Mouse (Mus musculus): ENCODE measurements around the gene Vsig1. TPM values are rescaled to one million over a fixed set of nuclear protein-coding genes. Genes with fewer than 3 reads are reported as not detected.

Gene Vsig1
- polyA plus RNA-seq (2014; fragmentation: Nextera tagmentation; extraction: Ambion mirVana) = 0.11 TPM in 1 of 2 replicates, not detected in the other

GRCm38 (mm10) chrX:140907360-140907759 lies at the start of gene Vsig1:
Gene Vsig1, plus strand, starts transcription at chrX:140907608.
- Histone ChIP-seq H3K27ac (ENCODE audit: low read depth, low read length) (no peak within 1 kb of the TSS), H3K9me3 (ENCODE audit: control insufficient read depth, low read length) (no peaks in the 10 kb centered on the region), H3K36me3 (ENCODE audit: control insufficient read depth, insufficient read depth, low read length) (no peaks in the 10 kb centered on the region), H3K4me2 (ENCODE audit: low read depth) (no peak within 1 kb of the TSS), H3K4me3 (ENCODE audit: low read depth, low read length) (no peak within 1 kb of the TSS), H3K9ac (ENCODE audit: low read length) (no peak within 1 kb of the TSS), H3K4me1 (ENCODE audit: control insufficient read depth, insufficient read depth, low read length) (no peaks in the 10 kb centered on the region), H3K27me3 (ENCODE audit: control insufficient read depth, insufficient read depth, low read length) (0 out of 2 replicates have a peak, but pooled peaks cover 3% of the 10 kb centered on the region)
- DNase-seq (ENCODE audit: low spot score) (no peak), ATAC-seq (ENCODE audit: insufficient read depth, low FRiP score, low TSS enrichment) (no peak)
- WGBS = 75% methylated on average over 7 of the region's 7 CpGs

GRCm38 (mm10) chrX:140862760-140863159 lies 44.6 kb upstream of the Vsig1 start:
- Histone ChIP-seq H3K9me3 (ENCODE audit: control insufficient read depth, low read length) (no peaks in the 10 kb centered on the region), H3K4me1 (ENCODE audit: control insufficient read depth, insufficient read depth, low read length) (no peaks in the 10 kb centered on the region), H3K4me2 (ENCODE audit: low read depth) (no peak overlapping the region), H3K27ac (ENCODE audit: low read depth, low read length) (no peak overlapping the region), H3K36me3 (ENCODE audit: control insufficient read depth, insufficient read depth, low read length) (no peaks in the 10 kb centered on the region), H3K9ac (ENCODE audit: low read length) (no peak overlapping the region), H3K4me3 (ENCODE audit: low read depth, low read length) (no peak overlapping the region), H3K27me3 (ENCODE audit: control insufficient read depth, insufficient read depth, low read length) (0 out of 2 replicates have a peak, but pooled peaks cover 2% of the 10 kb centered on the region)
- ATAC-seq (ENCODE audit: insufficient read depth, low FRiP score, low TSS enrichment) (no peak), DNase-seq (ENCODE audit: low spot score) (no peak)
- 91% methylated on average over 6 of the region's 6 CpGs for WGBS

GRCm38 (mm10) chrX:140863431-140863830 lies 44.0 kb upstream of the Vsig1 start:
- Histone ChIP-seq H3K9me3 (ENCODE audit: control insufficient read depth, low read length) (no peaks in the 10 kb centered on the region), H3K9ac (ENCODE audit: low read length) (no peak overlapping the region), H3K27ac (ENCODE audit: low read depth, low read length) (no peak overlapping the region), H3K4me2 (ENCODE audit: low read depth) (no peak overlapping the region), H3K4me3 (ENCODE audit: low read depth, low read length) (no peak overlapping the region), H3K4me1 (ENCODE audit: control insufficient read depth, insufficient read depth, low read length) (no peaks in the 10 kb centered on the region), H3K27me3 (ENCODE audit: control insufficient read depth, insufficient read depth, low read length) (0 out of 2 replicates have a peak, but pooled peaks cover 2% of the 10 kb centered on the region), H3K36me3 (ENCODE audit: control insufficient read depth, insufficient read depth, low read length) (no peaks in the 10 kb centered on the region)
- WGBS = 92% methylated on average over 4 of the region's 4 CpGs
- no peak for DNase-seq (ENCODE audit: low spot score)
- ATAC-seq (ENCODE audit: insufficient read depth, low FRiP score, low TSS enrichment) = no peak

- no peak overlapping the region for H3K4me2 ChIP-seq (ENCODE audit: low read depth)
- H3K27ac ChIP-seq (ENCODE audit: low read depth, low read length) = no peak overlapping the region
- H3K4me3 ChIP-seq (ENCODE audit: low read depth, low read length) = no peak overlapping the region
- no peak overlapping the region for H3K9ac ChIP-seq (ENCODE audit: low read length)
- no peaks in the 10 kb centered on the region for H3K4me1 ChIP-seq (ENCODE audit: control insufficient read depth, insufficient read depth, low read length)
- 82% methylated on average over 2 of the region's 2 CpGs for WGBS
- H3K27me3 ChIP-seq (ENCODE audit: control insufficient read depth, insufficient read depth, low read length) = 0 out of 2 replicates have a peak, but pooled peaks cover 2% of the 10 kb centered on the region
- H3K36me3 ChIP-seq (ENCODE audit: control insufficient read depth, insufficient read depth, low read length) = no peaks in the 10 kb centered on the region
- no peak for DNase-seq (ENCODE audit: low spot score)
- H3K9me3 ChIP-seq (ENCODE audit: control insufficient read depth, low read length) = no peaks in the 10 kb centered on the region
- ATAC-seq (ENCODE audit: insufficient read depth, low FRiP score, low TSS enrichment) = no peak
Measured at GRCm38 (mm10) chrX:140887193-140887592, 20.2 kb upstream of the Vsig1 start.

DNA sequence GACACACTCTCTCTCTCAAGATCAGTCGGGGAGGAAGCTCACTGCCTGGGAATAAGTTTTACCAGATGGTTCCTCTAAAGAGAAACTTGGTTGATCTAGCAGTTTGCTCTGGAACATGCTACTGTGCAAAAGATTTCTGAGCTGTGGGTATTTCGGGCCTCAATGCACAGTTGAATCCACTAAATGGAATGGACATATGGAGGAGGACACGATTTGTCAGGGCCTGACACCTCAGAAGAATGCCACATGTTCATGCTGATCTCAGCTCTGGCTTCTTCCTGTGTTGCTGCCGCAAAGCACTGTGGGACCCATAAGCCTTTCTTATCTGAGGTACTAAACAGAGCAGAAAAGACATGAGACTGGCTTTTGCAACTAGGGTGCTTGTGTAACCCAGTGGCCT lies 15.6 kb upstream of the Vsig1 start:
- H3K9me3 ChIP-seq (ENCODE audit: control insufficient read depth, low read length) = no peaks in the 10 kb centered on the region
- H3K4me2 ChIP-seq (ENCODE audit: low read depth) = no peak overlapping the region
- 0 out of 2 replicates have a peak, but pooled peaks cover 2% of the 10 kb centered on the region for H3K27me3 ChIP-seq (ENCODE audit: control insufficient read depth, insufficient read depth, low read length)
- no peak overlapping the region for H3K27ac ChIP-seq (ENCODE audit: low read depth, low read length)
- DNase-seq (ENCODE audit: low spot score) (no peak), ATAC-seq (ENCODE audit: insufficient read depth, low FRiP score, low TSS enrichment) (no peak)
- 67% methylated on average over 4 of the region's 4 CpGs for WGBS
- no peak overlapping the region for H3K9ac ChIP-seq (ENCODE audit: low read length)
- H3K4me1 ChIP-seq (ENCODE audit: control insufficient read depth, insufficient read depth, low read length) = no peaks in the 10 kb centered on the region
- H3K4me3 ChIP-seq (ENCODE audit: low read depth, low read length) = no peak overlapping the region
- H3K36me3 ChIP-seq (ENCODE audit: control insufficient read depth, insufficient read depth, low read length) = no peaks in the 10 kb centered on the region

GRCm38 (mm10) chrX:140903487-140903886 lies 3.9 kb upstream of the Vsig1 start:
- no peaks in the 10 kb centered on the region for H3K36me3 ChIP-seq (ENCODE audit: control insufficient read depth, insufficient read depth, low read length)
- no peaks in the 10 kb centered on the region for H3K9me3 ChIP-seq (ENCODE audit: control insufficient read depth, low read length)
- no peak for DNase-seq (ENCODE audit: low spot score)
- 82% methylated on average over 3 of the region's 3 CpGs for WGBS
- H3K4me3 ChIP-seq (ENCODE audit: low read depth, low read length) = no peak overlapping the region
- no peak overlapping the region for H3K4me2 ChIP-seq (ENCODE audit: low read depth)
- no peak overlapping the region for H3K9ac ChIP-seq (ENCODE audit: low read length)
- H3K4me1 ChIP-seq (ENCODE audit: control insufficient read depth, insufficient read depth, low read length) = no peaks in the 10 kb centered on the region
- H3K27me3 ChIP-seq (ENCODE audit: control insufficient read depth, insufficient read depth, low read length) = 0 out of 2 replicates have a peak, but pooled peaks cover 3% of the 10 kb centered on the region
- H3K27ac ChIP-seq (ENCODE audit: low read depth, low read length) = no peak overlapping the region
- no peak for ATAC-seq (ENCODE audit: insufficient read depth, low FRiP score, low TSS enrichment)

DNA sequence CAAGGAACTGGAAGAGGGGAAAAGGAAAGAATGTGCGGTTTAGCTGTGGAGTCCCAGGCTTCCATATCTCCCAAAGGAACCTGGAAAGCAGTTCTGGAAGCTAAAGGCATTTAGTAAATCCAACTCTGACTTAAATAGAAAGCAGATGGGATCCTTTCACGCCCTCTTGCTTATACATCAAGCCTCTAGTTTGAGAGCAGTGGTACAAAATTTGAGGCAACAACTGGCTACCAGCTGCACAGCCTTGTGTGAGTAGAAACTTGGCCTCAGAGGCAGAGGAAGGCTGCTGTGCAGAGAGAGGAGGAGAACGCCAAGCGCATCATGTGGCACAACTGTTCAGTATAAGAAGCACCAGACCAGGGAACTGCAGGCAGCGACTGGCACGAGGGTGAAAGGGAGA lies 13.9 kb downstream of the Vsig1 start:
- Histone ChIP-seq H3K4me3 (ENCODE audit: low read depth, low read length) (no peak overlapping the region), H3K9ac (ENCODE audit: low read length) (no peak overlapping the region), H3K4me2 (ENCODE audit: low read depth) (no peak overlapping the region), H3K4me1 (ENCODE audit: control insufficient read depth, insufficient read depth, low read length) (no peaks in the 10 kb centered on the region), H3K9me3 (ENCODE audit: control insufficient read depth, low read length) (no peaks in the 10 kb centered on the region), H3K27ac (ENCODE audit: low read depth, low read length) (no peak overlapping the region), H3K36me3 (ENCODE audit: control insufficient read depth, insufficient read depth, low read length) (no peaks in the 10 kb centered on the region), H3K27me3 (ENCODE audit: control insufficient read depth, insufficient read depth, low read length) (peaks cover 15% of the 10 kb centered on the region; the same call in 1 of the 2 replicates)
- DNase-seq (ENCODE audit: low spot score) = no peak
- no peak for ATAC-seq (ENCODE audit: insufficient read depth, low FRiP score, low TSS enrichment)
- WGBS = 75% methylated on average over 6 of the region's 6 CpGs

DNA sequence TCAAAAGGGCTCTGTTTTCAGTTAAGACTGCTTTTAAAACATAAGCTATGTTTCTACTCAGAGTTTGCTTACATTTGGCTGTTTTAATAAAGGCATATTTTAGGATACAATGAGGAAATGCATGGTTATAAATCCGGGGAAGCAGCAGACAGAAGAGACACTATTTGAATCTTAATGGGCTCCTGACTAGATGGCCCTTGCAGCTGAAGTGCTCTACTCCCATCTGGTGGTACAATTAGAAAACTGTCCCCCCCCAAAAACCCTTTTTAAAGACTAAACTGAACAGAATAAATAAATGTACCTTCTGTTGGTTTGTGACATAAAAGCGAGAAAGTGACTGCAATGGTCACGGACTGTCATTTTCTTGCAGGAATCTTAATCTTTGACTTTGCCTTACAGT lies 24.7 kb downstream of the Vsig1 start:
- Histone ChIP-seq H3K4me1 (ENCODE audit: control insufficient read depth, insufficient read depth, low read length) (no peaks in the 10 kb centered on the region), H3K9me3 (ENCODE audit: control insufficient read depth, low read length) (no peaks in the 10 kb centered on the region), H3K9ac (ENCODE audit: low read length) (no peak overlapping the region), H3K27ac (ENCODE audit: low read depth, low read length) (no peak overlapping the region), H3K4me3 (ENCODE audit: low read depth, low read length) (no peak overlapping the region), H3K27me3 (ENCODE audit: control insufficient read depth, insufficient read depth, low read length) (peaks cover 6% of the 10 kb centered on the region; the same call in 1 of the 2 replicates), H3K36me3 (ENCODE audit: control insufficient read depth, insufficient read depth, low read length) (no peaks in the 10 kb centered on the region), H3K4me2 (ENCODE audit: low read depth) (no peak overlapping the region)
- no peak for DNase-seq (ENCODE audit: low spot score)
- no peak for ATAC-seq (ENCODE audit: insufficient read depth, low FRiP score, low TSS enrichment)
- 74% methylated on average over 3 of the region's 3 CpGs for WGBS

- Histone ChIP-seq H3K4me3 (ENCODE audit: low read depth, low read length) (no peak overlapping the region), H3K27me3 (ENCODE audit: control insufficient read depth, insufficient read depth, low read length) (peaks cover 6% of the 10 kb centered on the region; the same call in 1 of the 2 replicates), H3K4me1 (ENCODE audit: control insufficient read depth, insufficient read depth, low read length) (no peaks in the 10 kb centered on the region), H3K4me2 (ENCODE audit: low read depth) (no peak overlapping the region), H3K9ac (ENCODE audit: low read length) (no peak overlapping the region), H3K27ac (ENCODE audit: low read depth, low read length) (no peak overlapping the region), H3K36me3 (ENCODE audit: control insufficient read depth, insufficient read depth, low read length) (no peaks in the 10 kb centered on the region), H3K9me3 (ENCODE audit: control insufficient read depth, low read length) (no peaks in the 10 kb centered on the region)
- ATAC-seq (ENCODE audit: insufficient read depth, low FRiP score, low TSS enrichment) (no peak), DNase-seq (ENCODE audit: low spot score) (no peak)
- 82% methylated on average over 3 of the region's 3 CpGs for WGBS
Measured at GRCm38 (mm10) chrX:140933263-140933662, 25.9 kb downstream of the Vsig1 start.
